Mouse (Mus musculus): Measurements from ENCODE around the gene Cldn9.
A peak's percentile ranks its signal among the peaks of the same experiment; 100 is the strongest.

The Cldn9 gene

DNA sequence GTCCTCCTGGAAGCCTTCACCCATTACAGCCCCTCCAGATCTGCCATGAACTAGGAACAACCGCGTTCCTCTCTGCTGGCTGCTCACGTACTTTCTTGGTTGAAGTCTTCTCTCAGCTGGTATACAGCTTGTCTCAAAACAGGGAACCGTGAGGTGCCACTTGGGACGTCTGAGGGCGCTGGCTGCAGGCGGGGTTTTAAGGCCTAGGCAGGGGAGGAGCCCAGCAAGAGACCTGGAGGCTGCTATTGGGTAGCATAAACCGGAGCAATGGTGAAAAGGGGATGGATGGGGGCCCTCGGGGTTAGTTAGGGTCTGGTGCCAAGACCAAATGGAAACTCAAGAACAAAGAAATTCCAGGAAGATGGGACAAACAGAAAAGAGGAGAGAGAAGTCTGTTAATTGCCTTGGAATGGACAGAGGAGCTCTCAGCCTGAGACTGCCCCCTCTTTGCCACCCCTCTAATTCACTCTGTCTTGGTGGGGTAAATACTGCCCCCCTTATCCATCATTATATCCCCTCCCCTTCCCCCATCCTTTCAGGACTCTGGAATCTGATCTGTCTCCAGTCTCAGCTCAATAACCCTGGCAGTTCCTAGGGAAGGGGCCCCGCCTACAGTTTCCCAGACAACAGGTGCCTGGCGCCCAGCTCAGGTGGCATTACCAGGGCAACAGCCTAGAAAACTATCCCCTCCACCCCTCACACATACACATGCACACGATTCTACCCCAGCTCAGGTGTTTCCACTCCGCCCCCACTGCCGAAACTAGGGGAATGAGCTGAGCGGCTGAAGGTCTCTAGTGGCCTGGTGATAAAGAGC lies at the start of gene Cldn9:
Gene Cldn9, minus strand, starts transcription at position 171 of the 817 bp plus-strand sequence.
- no peak for DNase-seq (ENCODE audit: low spot score)

DNA sequence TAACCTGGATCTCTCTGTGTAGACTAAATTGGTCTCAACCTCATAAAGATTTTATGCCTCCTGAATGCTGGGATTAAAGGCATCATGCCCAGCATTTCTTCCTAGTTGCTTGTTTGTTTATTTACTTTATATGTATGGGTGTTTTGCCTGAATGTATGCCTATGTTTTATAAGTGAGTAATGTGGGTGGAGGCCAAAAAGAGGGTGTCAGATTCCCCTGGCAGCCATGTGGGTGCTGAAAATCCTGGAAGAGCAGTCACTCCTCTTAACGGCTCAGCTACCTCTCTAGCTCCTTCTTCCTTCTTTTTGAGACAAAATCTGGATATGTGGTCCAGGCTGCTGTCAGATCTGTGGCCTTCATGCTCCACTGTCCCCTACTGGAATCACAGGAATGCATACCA lies 46.6 kb upstream of the Cldn9 start:
- DNase-seq (ENCODE audit: low spot score): no peak

DNA sequence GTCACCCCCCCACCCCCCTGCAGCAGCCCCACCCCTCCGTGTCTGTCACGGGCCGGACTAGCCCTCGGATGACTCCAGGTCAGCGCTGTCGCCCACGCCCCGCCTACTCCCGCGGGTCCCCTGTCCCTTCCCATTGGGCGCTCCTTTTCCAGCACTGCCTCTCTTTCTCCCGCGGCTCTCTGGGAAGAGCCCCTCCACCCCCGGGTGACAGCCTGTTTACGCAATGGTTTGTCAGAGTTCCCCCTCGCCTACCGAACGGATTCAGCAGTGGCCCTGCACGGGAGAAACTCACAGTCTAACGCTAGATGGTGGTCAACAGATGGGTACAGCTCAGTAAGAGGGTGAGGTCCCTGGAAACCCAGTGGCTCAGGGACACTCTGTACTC lies 42.9 kb upstream of the Cldn9 start:
- DNase-seq (ENCODE audit: low spot score): peak; percentile 66

DNA sequence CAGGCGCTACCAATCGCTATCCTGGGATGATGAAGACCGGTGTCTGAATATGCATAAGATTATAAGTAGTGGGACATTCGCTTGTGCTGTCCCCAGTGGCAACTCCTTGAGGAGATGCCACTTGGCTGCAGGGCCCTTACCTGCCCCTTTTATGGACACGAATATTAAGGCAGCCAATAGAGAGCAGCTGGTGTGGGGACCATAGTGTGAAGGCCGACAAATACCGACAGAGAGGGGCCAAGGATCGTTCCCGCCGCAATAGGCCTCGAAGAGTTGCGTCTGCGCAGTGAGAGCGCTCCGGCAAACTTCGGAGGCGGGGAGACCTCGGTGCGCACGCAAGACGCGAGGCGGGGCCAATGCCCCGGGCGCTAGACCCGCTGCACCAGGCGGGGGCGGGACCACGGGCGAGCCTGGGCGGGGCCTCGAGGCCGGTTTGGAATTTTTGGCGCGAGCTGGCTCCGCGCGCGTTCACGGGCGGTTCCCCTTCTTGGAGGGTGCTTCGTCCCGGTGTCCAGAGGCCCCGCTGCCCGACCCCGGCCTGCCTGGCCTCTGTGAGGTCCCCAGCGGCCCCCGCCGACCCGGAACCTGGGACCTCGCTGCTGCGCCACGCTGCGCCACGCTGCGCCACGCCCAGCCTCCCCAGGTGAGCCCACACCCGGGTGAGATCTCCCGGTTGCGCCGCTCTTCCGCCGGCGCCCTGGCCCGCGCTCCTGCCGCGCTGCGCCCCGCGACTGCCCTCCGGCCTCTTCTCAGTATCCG lies 42.4 kb upstream of the Cldn9 start, which contains the start of gene Pkmyt1:
Gene Pkmyt1, plus strand, starts transcription at position 338 of the 759 bp plus-strand sequence.
- peak; percentile 89 for DNase-seq (ENCODE audit: low spot score)

DNA sequence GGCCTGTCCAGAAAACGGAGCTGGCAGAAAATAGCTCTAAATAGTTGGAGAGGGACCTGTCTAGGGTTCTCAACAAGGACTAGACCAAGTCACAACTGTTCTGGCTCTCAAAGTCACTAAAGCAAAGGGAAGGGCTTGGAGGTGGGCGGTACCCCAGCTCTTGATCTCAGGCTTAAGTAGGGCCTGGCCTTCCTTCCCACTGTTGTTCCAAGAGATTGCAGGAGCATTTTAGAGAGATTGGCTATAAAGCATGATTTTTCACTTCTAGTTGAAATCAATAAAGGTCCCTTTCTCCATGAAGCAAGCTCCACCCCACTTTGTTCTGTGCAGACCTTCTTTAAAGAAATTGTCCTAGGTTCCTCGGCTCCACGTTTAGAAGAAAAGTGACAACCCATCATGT lies 41.7 kb upstream of the Cldn9 start:
- DNase-seq (ENCODE audit: low spot score): no peak

DNA sequence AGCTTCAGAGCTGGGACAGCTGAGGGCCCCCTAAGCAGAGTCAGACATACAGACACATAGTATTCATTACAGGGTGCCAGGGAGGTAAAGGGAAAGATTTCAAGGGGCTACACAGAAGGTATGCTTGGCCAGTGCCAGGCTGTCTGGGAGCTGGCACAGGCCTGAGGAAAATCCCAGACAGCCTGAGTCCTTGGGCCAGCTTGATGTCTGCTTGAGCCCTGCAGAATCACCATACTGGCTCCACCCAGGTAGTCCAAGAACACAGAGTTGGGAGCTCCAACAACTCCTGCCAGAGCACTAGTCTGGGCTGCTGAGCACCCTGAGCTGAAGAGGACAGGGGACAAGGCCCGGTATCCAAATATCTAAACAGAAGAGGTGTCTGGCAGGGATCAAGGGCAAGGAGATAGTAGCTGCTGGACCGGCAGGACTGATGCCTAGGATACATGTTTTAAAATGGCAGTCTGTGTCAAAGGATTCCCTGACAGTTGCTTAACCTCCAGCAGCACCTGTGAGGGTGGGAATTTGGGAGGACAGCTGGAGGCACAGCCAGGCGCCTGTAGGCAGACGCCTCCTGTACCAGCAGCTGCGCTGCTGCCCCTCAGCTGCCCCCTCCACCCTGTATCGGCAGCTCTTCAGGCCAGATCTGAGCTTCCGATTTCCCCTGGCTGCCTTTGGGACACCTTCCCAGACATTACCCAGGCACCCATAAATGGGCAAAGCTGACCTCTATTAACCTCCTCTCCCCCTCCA lies 38.7 kb upstream of the Cldn9 start, which contains the start of gene 1520401A03Rik:
Gene 1520401A03Rik, minus strand, starts transcription at position 408 of the 750 bp plus-strand sequence.
- no peak for DNase-seq (ENCODE audit: low spot score)

DNA sequence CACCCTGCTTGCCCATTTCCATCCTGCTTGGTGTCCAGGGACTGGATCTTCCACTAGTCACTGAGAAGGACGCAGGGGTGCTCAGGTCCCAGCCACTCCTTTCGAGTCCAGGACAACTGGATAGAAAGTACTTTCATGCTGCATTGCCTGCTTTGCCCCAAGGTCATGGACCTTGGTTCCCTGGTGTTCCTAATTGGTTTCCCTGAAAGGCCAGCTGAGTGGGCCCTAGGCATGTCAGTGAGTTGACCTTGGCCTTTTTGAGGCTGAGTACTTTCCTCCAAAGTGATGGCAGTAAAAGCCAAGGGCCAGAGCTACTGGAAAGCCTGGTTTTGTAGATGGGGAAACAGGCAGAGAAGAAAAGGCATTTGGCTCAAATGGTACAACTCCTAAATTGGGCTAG lies 38.1 kb upstream of the Cldn9 start:
- no peak for DNase-seq (ENCODE audit: low spot score)

DNA sequence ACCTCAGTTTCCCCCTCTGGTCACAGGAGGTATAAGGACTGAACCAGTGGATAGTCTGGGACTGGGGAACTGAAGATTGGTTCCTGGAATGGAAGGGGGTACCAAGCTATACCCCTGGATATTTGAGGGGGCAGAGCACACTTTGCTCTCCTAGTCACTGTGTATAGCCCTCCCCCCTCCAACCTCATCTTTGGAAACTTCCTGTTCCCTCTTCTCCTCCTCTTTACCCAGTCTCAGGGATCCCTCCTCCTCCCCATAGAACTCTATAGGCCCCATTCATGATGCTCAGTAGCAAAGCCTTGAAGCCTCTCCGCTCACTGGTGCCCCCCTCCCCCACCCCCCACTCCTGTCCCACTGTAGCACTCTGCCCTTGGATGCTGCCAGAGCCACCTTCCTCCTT lies 35.6 kb upstream of the Cldn9 start:
- DNase-seq (ENCODE audit: low spot score): no peak

DNA sequence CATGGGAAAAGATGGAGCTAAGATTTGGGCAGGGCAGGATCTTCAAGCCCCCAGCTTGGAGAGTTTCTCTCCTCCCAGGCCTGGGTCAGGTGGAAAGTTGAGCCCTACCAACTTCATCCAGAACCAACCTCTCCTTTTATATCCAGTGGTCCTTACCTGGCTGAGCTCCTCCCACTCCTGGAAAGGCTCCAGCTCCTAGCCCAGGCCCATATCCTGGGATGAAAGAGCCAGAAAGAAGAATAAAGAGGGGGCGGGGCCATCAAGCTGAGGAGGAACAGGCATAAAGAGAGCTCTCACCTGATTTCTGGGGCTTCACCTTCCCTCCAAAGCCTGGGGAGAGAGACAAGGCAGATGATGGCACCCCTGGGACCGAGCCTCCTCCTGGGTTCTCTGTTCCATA lies 33.2 kb upstream of the Cldn9 start:
- no peak for DNase-seq (ENCODE audit: low spot score)

DNA sequence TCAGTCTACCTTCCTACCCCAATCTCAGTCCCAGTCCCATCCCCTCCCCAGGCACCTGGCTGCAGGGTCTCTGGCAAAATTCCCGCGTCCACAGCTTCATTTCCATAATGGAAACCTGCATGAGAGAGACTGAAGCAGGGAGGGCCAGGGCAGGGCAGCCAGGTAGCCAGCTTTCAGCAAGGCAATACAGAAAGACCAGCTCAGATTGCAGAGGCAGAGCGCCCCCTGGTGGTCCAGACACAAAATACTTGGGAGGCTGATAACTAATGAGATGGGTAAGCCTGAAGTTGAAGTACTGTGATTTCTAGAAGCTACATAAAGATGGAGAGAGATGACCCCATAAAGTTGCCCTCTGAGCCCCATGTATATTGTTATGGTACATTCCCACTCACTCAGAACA lies 22.4 kb upstream of the Cldn9 start:
- no peak for DNase-seq (ENCODE audit: low spot score)

DNA sequence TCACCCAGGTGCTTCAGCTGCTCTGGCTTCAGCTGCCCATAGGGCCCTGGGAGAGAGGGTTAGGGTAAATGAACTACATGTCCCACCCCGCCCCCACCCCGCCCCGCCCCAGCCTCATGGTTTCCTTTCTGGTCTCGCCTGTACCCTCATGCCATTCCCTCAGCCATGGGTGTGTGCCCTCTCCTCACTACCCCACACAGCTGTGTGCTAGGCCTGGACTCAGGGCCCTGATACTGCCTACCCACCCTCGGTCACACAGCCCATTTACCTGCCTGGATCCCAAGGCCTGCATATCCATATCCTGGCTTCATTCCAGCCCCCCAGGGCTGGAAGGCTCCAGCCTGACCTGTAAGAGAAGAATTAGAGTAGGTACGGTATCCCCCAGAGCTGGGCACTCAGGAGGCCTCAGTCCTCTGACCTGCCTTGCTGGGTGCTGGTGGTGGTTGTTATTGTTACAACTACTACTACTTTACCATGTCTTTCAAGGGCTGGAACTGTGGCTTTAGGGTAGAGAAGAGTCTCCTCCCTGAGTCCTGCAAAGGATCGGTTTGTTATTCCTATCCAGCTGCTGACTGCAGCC lies 21.8 kb upstream of the Cldn9 start:
- no peak for DNase-seq (ENCODE audit: low spot score)

DNA sequence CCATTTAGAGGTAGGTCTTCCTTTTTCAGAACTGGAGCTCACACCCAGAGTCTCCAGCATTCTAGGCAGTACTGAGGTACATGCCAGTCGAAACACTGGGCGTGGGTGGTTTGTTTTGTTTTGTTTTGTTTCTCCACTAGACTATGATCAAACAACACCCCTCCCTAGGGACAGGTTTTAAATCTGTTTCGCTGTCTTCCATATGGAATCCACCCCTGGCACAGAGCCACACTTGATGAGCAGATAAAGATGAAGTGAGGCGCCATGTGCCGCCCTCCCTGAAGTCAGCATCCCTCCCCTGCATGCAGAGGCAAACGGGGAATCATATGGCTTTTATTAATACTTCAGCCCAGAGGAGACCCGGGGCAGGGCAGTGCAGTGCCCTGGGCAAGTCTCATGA lies 20.9 kb upstream of the Cldn9 start:
- DNase-seq (ENCODE audit: low spot score): no peak

DNA sequence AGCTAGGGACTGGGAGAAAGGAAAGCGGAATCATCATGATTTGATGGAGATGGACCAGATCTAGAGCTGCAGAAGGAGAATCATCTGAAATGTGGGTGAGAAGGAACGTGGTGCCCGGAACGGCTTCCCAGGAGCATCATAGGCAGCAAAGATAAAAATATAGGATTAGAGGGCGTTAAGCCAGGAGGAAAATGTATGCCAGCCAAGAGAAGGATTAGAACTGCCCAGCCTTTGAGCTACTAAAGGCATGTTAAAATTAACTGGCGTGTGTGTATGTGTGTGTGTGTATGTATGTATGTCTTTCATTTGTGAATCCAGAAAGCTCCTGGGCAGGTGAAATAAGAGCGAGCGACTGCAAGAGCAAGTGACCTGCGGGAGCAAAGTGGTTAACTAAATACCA lies 19.5 kb upstream of the Cldn9 start:
- DNase-seq (ENCODE audit: low spot score): no peak

DNA sequence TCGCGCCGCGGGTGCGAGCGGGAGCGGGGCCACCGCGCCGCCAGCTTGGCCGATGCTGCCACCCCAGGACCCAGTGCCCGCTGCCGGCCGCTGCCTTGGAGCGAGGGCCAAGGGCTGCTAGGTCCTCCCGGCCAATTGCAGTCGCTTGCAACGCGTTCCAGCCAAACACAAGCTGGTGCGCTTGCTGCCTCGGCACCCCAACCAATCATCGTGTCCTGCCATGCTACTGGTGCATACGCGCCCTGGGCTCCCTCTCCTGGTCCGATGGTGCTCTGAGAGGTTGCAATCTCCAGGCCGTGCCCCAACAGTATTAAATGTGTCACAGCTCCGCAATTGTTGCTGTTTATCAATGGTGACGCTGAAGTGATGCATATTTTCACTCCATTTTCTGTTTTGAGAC lies 16.3 kb upstream of the Cldn9 start:
- DNase-seq (ENCODE audit: low spot score): peak; percentile 86

DNA sequence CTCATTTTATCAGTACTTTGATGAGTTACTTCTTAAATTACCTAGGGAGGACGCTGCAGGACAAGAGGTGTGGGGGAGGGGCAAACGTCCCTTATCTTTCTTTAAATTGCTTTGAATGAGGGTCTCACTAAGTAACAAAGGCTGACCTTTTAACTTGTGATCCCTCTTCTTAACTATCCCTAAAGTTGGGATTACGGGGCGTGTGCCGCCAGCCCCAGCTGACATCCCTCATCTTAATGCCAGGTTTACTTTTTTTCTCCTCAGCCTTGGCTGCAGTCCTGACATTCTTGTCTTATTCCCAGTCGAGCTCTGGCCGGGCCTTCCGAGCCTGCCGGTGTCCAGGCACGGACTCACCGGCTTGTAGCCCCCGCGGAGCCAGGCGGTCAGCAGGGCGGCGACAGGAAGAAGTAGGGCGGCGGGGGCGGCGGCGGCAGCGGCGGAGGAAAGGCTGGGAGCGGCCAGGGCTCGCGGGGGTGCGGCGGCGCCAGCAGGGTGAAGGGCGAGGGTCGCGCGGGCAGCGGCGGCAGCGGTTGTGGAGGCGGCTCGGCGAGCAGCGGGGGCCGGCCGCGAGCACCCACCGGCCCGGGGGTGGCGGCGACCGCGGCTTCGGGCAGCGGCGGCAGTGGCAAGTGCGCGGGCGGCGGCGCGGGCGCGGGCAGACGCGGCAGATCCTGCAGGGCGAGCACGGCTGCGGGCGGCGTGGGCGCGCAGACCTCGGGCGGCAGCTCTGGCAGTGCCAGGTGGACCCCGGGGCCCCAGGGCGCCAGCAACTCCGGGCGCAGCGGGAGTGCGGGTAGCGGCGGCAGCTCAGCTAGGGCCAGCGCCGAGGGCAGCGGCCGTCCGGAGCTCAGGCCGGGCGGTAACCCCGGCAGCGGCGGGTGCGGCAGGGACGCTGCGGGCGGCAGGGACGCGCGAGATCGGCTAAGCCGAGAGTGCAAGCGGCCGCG lies 15.6 kb upstream of the Cldn9 start:
- no peak for DNase-seq (ENCODE audit: low spot score)

DNA sequence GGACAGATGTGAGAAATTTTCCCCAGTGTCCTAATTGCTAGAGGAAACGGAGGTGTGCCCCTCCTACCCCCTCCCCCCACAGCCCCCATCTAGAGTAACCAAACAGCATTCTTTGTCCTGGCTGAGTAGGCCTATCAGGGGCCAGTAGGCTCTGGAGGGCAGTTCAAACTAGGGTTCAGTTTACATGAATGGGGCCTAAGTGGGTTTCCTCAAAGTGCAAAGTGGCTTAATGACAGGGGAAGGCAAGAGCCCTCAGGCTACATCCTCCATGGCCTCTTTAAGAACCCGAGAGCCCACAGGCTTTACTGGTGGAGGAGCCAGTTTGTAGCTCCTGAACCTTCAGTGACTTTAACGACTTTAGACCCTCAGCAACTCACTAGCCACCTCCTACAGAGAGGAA lies 12.0 kb upstream of the Cldn9 start:
- DNase-seq (ENCODE audit: low spot score): no peak

DNA sequence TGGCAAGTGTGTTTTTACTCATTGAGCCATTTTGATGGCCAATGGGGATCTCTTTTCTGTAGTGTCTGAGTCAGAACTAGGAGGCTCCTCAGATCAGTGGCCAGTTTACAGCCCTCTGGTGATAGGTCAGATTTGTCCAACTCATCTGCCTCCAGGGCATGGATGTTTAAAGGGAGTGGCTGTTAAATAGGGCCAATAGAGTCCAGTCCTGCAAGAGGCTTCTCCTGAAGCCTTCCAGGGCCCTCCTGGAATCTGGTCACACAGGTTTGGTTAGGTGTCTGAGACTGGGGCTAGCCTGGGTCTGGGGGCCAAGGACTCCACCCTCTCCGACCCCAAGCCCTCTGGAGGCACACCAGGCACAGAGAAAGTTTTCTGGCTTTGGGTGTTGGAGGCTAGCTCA lies 10.7 kb upstream of the Cldn9 start:
- DNase-seq (ENCODE audit: low spot score): no peak

DNA sequence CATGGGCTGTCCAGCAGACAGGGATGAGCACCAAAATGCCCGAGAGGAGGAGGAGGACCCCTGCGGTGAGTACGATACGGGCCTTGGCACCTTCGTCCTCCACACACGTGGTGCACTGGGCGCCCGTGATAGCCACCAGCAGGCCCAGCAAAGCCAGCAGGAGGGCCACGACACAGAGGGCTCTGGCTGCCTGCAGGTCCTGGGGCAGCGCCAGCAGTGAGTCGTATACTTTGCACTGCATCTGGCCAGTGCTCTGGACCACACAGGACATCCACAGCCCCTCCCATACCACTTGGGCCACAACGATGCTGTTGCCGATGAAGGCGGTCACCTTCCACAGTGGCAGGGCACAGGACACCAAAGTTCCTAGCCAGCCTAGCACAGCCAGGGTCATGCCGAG lies 600 bp downstream of the Cldn9 start:
- no peak for DNase-seq (ENCODE audit: low spot score)

DNA sequence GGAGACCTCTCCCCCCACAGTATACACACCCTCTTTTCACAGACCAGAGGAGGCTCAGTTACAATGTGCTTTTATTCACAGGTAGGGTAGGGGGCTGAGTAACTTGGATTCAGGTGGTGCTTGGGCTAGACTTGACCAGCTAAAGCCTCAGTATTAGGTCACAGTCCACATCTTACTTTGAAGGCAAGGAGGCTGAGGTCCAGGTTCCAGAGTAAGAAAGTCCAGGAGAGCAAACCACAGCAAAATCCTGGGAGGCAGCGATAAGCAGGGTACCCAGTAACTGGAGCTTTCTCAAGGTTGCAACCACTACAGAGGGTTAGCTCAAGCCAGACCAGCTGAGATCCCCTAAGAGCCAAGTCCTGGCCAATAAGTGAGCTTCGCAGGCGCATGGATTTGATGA lies 1.3 kb downstream of the Cldn9 start:
- DNase-seq (ENCODE audit: low spot score): no peak

DNA sequence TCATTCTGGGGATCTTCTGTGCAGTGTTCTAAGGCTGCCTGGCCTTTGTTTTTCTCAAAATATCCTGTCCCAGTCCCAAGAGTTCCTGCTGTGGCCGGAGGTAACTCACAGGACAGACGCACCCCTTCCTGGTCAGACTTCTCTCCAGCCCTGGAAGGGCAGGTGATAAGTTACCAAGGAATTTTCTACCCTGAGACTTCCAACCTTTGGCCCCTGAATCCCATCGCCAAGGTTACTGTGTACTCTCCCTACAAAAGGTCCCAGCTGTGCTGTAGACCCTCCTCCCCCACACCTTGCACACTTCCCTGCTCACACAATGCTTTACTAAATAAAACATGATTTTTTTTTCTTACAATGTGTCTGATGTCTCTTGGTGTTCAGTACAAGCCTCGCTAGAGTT lies 1.7 kb downstream of the Cldn9 start:
- no peak for DNase-seq (ENCODE audit: low spot score)

DNA sequence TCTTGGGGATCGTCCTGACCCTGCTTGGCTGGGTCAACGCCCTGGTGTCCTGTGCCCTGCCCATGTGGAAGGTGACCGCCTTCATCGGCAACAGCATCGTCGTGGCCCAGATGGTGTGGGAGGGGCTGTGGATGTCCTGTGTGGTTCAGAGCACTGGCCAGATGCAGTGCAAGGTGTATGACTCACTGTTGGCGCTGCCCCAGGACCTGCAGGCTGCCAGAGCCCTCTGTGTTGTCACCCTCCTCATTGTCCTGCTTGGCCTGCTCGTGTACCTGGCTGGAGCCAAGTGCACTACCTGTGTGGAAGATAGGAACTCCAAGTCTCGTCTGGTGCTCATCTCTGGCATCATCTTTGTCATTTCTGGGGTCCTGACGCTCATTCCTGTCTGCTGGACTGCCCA lies 2.7 kb downstream of the Cldn9 start:
- no peak for DNase-seq (ENCODE audit: low spot score)

All from ovary, adult 18-20 months (tissue).